Mouse (Mus musculus) neural tube, embryonic 13.5 days (tissue): ENCODE measurements at regions not wholly inside any gene's neighbourhood (a gene's known extent, or its start where the extent isn't known, plus 50 kb on each side); places are given as distances from the start of the nearest gene placed in this dataset.

Source experiments
- ATAC-seq: fragments of 200-750 bp; cut with Nextera tagmentation; 2 replicates; pipeline ENCODE4 v1.8.0; 2017; ENCODE audit warnings: low read depth, mild to moderate bottlenecking, moderate TSS enrichment, moderate library complexity
- H3K27ac ChIP-seq: fragments of 300-500 bp; sonication (generic); replicated peaks from 2 replicates; pipeline ENCODE4 v1.5.1; 2015; ENCODE audit warnings: moderate library complexity, mild to moderate bottlenecking, inconsistent platforms
- H3K27me3 ChIP-seq: fragments of 300-500 bp; sonication (generic); 2 replicates; pipeline ENCODE4 v1.6.1; 2015; ENCODE audit warnings: mild to moderate bottlenecking, inconsistent platforms
- H3K36me3 ChIP-seq: fragments of 300-500 bp; sonication (generic); 2 replicates; pipeline ENCODE4 v1.6.1; 2015; ENCODE audit warnings: mild to moderate bottlenecking, inconsistent platforms
- H3K4me1 ChIP-seq: fragments of 300-500 bp; sonication (generic); replicated peaks from 2 replicates; pipeline ENCODE4 v1.6.1; 2015; ENCODE audit warnings: inconsistent platforms
- H3K4me2 ChIP-seq: fragments of 300-500 bp; sonication (generic); 2 replicates; pipeline ENCODE4 v1.6.1; 2015; ENCODE audit warnings: inconsistent platforms, mild to moderate bottlenecking, moderate library complexity
- H3K4me3 ChIP-seq: fragments of 300-500 bp; sonication (generic); 2 replicates; pipeline ENCODE4 v1.5.1; 2015; ENCODE audit warnings: mild to moderate bottlenecking, inconsistent platforms
- H3K9ac ChIP-seq: fragments of 300-500 bp; sonication (generic); 2 replicates; pipeline ENCODE4 v1.6.1; 2015; ENCODE audit warnings: moderate library complexity, mild to moderate bottlenecking, inconsistent platforms
- H3K9me3 ChIP-seq: fragments of 300-500 bp; sonication (generic); 2 replicates; pipeline ENCODE4 v1.6.1; 2016; ENCODE audit warnings: inconsistent platforms
- WGBS: fragments of 180-500 bp; shearing (Covaris S2); methylation state at CpG from one replicate; pipeline ENCODE4 v1.1.7; 2015; 5-methylcytosine and 5-hydroxymethylcytosine counted together

GRCm38 (mm10) chr17:84032441-84032840 is 155.3 kb downstream of the Zfp36l2 start:
- Histone ChIP-seq H3K27me3 (0 out of 2 replicates have a peak, but pooled peaks cover 3% of the 10 kb centered on the region), H3K4me2 (no peak overlapping the region), H3K27ac (no peak overlapping the region), H3K4me1 (peaks cover 19% of the 10 kb centered on the region), H3K9ac (no peak overlapping the region), H3K36me3 (no peaks in the 10 kb centered on the region), H3K9me3 (no peaks in the 10 kb centered on the region), H3K4me3 (no peak overlapping the region)
- ATAC-seq: no peak
- WGBS: 88% methylated on average over 8 of the region's 8 CpGs

GRCm38 (mm10) chr17:84031833-84032232 is 155.9 kb downstream of the Zfp36l2 start:
- no peak for ATAC-seq
- Histone ChIP-seq H3K9me3 (no peaks in the 10 kb centered on the region), H3K9ac (no peak overlapping the region), H3K36me3 (no peaks in the 10 kb centered on the region), H3K4me3 (no peak overlapping the region), H3K4me1 (peaks cover 19% of the 10 kb centered on the region), H3K4me2 (no peak overlapping the region), H3K27ac (no peak overlapping the region), H3K27me3 (peaks cover 8% of the 10 kb centered on the region)
- 75% methylated on average over 4 of the region's 4 CpGs for WGBS

DNA sequence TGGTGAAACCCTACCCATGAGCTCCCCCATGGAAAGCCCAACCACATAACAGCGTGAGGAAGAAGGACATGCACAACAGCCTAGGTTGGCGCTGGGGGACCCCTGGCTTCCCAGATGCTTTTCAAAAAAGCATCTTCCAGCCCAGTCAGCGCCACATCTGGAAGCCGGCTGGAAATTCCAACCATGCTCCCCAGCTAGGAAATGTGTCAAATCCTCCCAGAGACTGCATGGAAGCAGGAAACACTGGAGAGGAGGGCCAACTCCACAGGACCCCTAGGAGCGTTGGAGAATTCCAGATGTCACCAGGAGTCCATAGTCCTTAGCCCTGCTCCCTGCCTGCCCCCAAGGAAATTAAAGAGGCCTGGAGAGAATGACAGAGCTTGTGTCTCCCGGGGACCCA is 156.4 kb downstream of the Zfp36l2 start:
- H3K9ac ChIP-seq: no peak overlapping the region
- 77% methylated on average over 6 of the region's 6 CpGs for WGBS
- ATAC-seq: no peak

GRCm38 (mm10) chr17:84030699-84031098 is 157.0 kb downstream of the Zfp36l2 start:
- Histone ChIP-seq H3K27ac (no peak overlapping the region), H3K27me3 (peaks cover 10% of the 10 kb centered on the region), H3K4me1 (peaks cover 27% of the 10 kb centered on the region), H3K4me2 (no peak overlapping the region), H3K9ac (no peak overlapping the region), H3K9me3 (no peaks in the 10 kb centered on the region), H3K36me3 (no peaks in the 10 kb centered on the region), H3K4me3 (no peak overlapping the region)
- 85% methylated on average over 5 of the region's 5 CpGs for WGBS
- ATAC-seq: no peak

More for the DNA sequence above, 156.4 kb downstream of the Zfp36l2 start:
- no peaks in the 10 kb centered on the region for H3K36me3 ChIP-seq
- no peak overlapping the region for H3K4me2 ChIP-seq
- H3K9me3 ChIP-seq: no peaks in the 10 kb centered on the region
- peaks cover 10% of the 10 kb centered on the region for H3K27me3 ChIP-seq
- no peak overlapping the region for H3K4me3 ChIP-seq
- H3K27ac ChIP-seq: no peak overlapping the region
- peaks cover 20% of the 10 kb centered on the region for H3K4me1 ChIP-seq

- WGBS: 20% methylated on average over 27 of the region's 27 CpGs
- Histone ChIP-seq H3K4me1 (peaks cover 27% of the 10 kb centered on the region), H3K27ac (no peak overlapping the region), H3K27me3 (peaks cover 10% of the 10 kb centered on the region), H3K4me3 (no peak overlapping the region), H3K9me3 (no peaks in the 10 kb centered on the region), H3K9ac (peak overlapping the region; percentile 51), H3K36me3 (no peaks in the 10 kb centered on the region), H3K4me2 (peak overlapping the region; percentile 39)
- ATAC-seq: peak; percentile 77
Observed at GRCm38 (mm10) chr17:84028157-84028970, 159.4 kb downstream of the Zfp36l2 start.

GRCm38 (mm10) chr17:84027275-84027674 is 160.5 kb downstream of the Zfp36l2 start:
- Histone ChIP-seq H3K4me3 (no peak overlapping the region), H3K4me1 (peaks cover 27% of the 10 kb centered on the region), H3K9ac (no peak overlapping the region), H3K9me3 (no peaks in the 10 kb centered on the region), H3K36me3 (no peaks in the 10 kb centered on the region), H3K4me2 (no peak overlapping the region), H3K27ac (no peak overlapping the region), H3K27me3 (peaks cover 10% of the 10 kb centered on the region)
- WGBS: 34% methylated on average over 9 of the region's 9 CpGs
- ATAC-seq: no peak

GRCm38 (mm10) chr17:84026110-84026509 is 161.6 kb downstream of the Zfp36l2 start:
- Histone ChIP-seq H3K4me3 (no peak overlapping the region), H3K4me2 (no peak overlapping the region), H3K27ac (no peak overlapping the region), H3K9me3 (no peaks in the 10 kb centered on the region), H3K4me1 (peaks cover 20% of the 10 kb centered on the region), H3K27me3 (peaks cover 10% of the 10 kb centered on the region), H3K9ac (no peak overlapping the region; the same call in 1 of the 2 replicates), H3K36me3 (no peaks in the 10 kb centered on the region)
- no peak for ATAC-seq
- 37% methylated on average over 8 of the region's 9 CpGs for WGBS

DNA sequence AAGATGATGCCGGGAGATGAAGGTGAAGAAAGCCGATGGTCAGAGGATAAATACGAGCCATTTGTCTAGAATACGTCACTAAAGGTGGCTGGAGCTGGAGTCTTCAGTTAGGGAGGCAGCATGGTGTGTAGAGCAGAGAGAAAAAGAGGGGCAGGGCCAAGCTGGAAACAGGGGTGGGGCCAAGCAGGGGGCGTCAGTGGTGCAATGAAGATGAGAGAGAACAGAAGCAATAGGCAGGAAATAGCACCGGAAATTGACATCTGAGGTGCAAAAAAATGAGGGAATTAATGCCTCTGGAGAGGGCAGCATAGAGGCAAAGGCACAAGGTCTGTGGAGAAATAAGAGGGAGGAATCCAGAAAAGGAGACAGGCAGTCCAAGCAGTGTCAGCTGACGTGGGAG is 165.4 kb downstream of the Zfp36l2 start:
- Histone ChIP-seq H3K4me1 (peaks cover 7% of the 10 kb centered on the region), H3K9ac (no peak overlapping the region), H3K27me3 (peaks cover 6% of the 10 kb centered on the region), H3K9me3 (no peaks in the 10 kb centered on the region), H3K36me3 (no peaks in the 10 kb centered on the region), H3K27ac (no peak overlapping the region), H3K4me2 (no peak overlapping the region), H3K4me3 (no peak overlapping the region)
- no peak for ATAC-seq
- 86% methylated on average over 7 of the region's 7 CpGs for WGBS

DNA sequence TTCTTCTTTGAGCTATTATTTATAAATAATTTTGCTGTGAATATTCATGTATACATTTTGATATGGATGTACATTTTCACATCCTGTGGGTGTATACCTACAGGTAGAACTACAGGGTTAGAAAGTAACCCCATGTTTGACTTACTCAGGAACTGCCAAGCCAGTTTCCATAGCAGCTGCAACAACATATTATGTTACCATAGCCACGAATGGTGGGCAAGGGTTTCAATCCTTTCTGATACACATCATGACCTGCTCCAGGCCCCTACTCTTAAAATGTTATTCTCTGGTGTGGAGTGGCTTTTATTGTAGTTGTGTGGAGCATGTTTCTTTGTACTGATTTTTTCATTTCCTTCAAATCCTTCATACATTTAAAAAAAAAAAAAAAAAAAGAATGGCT is 168.9 kb downstream of the Zfp36l2 start:
- Histone ChIP-seq H3K9ac (no peak overlapping the region), H3K27me3 (no peaks in the 10 kb centered on the region), H3K4me1 (no peaks in the 10 kb centered on the region), H3K4me3 (no peak overlapping the region), H3K36me3 (no peaks in the 10 kb centered on the region), H3K9me3 (no peaks in the 10 kb centered on the region), H3K27ac (no peak overlapping the region), H3K4me2 (no peak overlapping the region)
- WGBS: 82% methylated on average over 1 of the region's 1 CpGs
- ATAC-seq: no peak

DNA sequence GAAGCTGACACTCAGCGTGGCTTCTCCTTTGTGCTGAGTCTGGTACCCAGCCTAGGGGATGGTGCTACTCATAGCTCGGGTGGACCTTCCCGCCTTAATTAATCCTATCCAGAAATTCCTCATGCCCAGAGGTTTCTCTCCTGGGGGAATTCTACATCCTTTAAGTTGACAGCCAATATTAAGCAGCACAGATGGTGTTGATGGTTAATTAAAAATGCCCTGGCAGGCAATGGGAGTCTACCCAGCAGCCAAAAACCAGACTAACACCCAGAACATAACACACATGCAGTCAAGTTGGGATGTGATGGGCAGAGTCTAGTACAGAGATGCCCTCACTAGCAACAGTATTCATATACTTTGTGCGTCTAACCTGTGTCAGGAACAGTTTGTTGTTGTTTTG is 169.9 kb downstream of the Zfp36l2 start:
- 77% methylated on average over 4 of the region's 4 CpGs for WGBS
- no peak for ATAC-seq
- Histone ChIP-seq H3K9ac (no peak overlapping the region), H3K27ac (no peak overlapping the region), H3K9me3 (no peaks in the 10 kb centered on the region), H3K4me1 (no peaks in the 10 kb centered on the region), H3K36me3 (no peaks in the 10 kb centered on the region), H3K27me3 (no peaks in the 10 kb centered on the region), H3K4me2 (no peak overlapping the region), H3K4me3 (no peak overlapping the region)

DNA sequence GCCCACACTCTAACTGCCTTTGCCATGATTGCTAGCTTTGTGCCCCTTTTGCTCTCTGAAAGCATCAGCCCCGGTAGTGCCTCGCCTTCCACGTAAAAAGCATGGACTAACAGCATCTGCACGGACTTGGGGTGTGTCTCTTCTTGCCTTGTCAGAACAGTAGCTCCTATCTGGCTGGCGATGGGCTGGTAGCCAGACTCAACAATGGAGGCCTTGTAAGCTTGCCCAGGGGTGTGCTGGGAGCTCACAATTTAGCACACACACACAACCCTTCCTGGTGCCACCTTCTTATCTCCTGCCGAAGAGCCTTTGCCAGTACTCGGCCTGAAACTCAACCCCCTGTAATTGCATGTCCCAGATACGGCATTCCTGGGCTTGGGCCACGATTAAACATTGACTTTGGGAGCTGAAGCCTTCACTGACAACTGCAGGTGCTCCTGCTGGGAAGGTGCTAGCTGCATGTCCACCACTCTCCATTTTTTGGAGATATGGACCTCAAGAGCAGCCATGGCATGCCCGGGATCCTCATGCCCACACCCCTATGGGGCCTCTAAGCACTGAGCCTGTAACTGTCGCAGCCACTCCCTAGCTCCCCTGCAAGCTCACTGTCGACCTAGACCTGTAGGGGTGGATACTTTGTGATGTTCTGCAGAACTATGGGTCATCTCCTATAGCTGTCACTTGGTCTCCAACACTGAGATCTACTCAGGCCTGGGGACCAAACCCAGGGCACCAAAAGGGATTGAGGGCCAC is 166.7 kb upstream of the Haao start:
- Histone ChIP-seq H3K9me3 (no peaks in the 10 kb centered on the region), H3K27me3 (no peaks in the 10 kb centered on the region), H3K4me3 (no peak overlapping the region), H3K27ac (no peak overlapping the region), H3K36me3 (no peaks in the 10 kb centered on the region), H3K9ac (no peak overlapping the region), H3K4me1 (peaks cover 7% of the 10 kb centered on the region), H3K4me2 (no peak overlapping the region)
- 86% methylated on average over 12 of the region's 12 CpGs for WGBS
- ATAC-seq: no peak

DNA sequence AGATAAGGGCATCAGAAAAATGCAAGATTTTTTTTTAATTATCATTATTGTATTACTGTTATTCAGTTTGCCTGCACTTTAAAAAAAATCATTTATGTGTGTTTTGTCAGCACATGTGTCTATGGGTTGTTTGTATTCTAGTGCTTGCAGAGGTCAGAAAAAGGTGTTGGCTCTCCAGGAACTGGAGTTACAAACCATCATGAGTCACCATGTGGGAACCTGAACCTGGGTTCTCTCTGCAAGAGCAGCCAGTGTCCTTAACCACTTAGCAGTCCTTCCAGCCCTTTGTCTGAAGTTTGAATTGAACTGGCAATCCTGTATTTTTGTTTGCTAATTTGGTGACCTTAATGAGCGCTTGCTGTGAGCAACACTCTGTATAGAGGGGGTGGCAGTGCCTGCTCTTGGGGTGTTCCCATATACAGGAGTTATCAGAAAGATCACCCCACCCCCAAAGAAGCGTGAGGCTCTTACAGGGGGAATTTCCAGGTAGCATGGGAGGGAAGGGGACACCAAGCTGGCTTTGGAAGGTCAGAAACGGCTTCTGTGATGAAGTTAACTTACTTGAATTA is 162.8 kb upstream of the Haao start:
- no peak overlapping the region for H3K4me3 ChIP-seq
- ATAC-seq: no peak
- H3K4me2 ChIP-seq: no peak overlapping the region
- H3K36me3 ChIP-seq: no peaks in the 10 kb centered on the region
- no peak overlapping the region for H3K27ac ChIP-seq
- 77% methylated on average over 3 of the region's 3 CpGs for WGBS
- no peak overlapping the region for H3K9ac ChIP-seq
- peaks cover 18% of the 10 kb centered on the region for H3K4me1 ChIP-seq
- H3K9me3 ChIP-seq: no peaks in the 10 kb centered on the region
- no peaks in the 10 kb centered on the region for H3K27me3 ChIP-seq
